Mouse (Mus musculus): ENCODE measurements at regions not wholly inside any gene's neighbourhood (a gene's known extent, or its start where the extent isn't known, plus 50 kb on each side); places are given as distances from the start of the nearest gene placed in this dataset.

DNA sequence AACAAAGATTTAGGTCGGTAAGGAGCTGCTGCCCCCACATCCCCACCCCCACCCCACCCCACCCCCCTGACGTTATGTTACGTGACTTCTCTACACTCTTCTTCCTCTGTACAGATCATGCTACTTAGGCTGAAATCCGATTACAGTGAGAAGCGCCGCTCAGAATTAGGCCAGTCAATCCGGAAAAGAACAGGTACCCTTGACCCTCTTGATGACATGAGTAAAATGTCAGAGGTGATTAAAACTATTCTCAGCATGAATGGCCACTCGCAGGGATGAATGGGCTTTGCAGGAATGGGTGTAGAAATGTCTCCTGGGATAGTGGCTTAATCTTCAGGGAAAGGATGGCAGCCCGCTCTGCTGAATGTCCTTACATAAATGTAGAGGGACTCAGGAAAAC, 63.0 kb upstream of the Hk2 start:
- Histone ChIP-seq H3K27ac (ENCODE audit: insufficient read depth, low read length) (no peak overlapping the region), H3K4me3 (ENCODE audit: insufficient read depth, low read length) (no peak overlapping the region), H3K4me1 (ENCODE audit: control insufficient read depth, insufficient read depth, low read length) (no peaks in the 10 kb centered on the region)
- no peak for TF ChIP-seq CTCF (IDR thresholded peaks at IDR 0.05; ENCODE audit: borderline replicate concordance, insufficient read depth, low read length)
- no peak for TF ChIP-seq POLR2A (IDR thresholded peaks at IDR 0.05; ENCODE audit: low read depth, low read length)

DNA sequence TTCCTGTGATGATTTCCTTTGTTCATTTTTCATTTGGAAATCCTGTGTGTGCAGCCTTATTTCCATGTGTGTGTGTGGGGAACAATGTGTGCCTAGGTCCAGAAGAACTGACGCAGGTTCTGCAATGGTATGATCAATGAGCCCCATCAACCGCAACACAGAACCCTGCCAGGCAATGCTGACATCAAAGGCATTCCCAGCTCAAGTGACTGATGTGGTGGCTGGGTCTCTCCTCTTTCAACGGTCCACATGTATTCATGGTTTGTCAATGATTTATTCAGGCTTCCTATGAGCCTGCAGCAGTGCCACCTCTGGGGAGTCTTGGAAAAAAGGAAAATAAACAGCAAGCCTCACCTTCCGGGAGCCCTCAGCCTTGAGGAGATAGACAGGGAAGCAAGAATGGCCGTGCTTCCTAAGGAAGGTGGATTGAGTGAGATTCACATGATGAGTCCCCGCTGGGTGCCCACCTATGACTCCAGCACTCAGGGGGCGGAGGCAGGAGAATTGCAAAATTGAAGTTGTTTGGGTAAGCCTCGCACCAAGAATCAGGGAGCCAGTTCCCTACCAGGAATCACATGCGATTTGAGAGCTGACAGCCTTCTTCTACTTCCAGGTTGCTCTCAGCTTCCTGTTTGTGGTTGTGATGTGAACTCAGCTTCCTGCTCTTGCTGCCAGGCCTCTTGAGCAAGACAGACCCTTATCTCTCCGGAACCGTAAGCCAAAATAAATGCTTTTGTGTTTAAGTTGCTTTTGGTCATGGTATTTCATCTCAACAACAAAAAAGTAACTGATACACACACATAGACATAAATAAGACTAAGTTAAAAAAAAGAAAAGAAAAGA, 61.2 kb upstream of the Hk2 start:
- H3K27ac ChIP-seq (ENCODE audit: insufficient read depth, low read length), result no peak overlapping the region
- H3K4me1 ChIP-seq (ENCODE audit: control insufficient read depth, insufficient read depth, low read length), result no peaks in the 10 kb centered on the region
- H3K4me3 ChIP-seq (ENCODE audit: insufficient read depth, low read length), result no peak overlapping the region
- TF ChIP-seq POLR2A (IDR thresholded peaks at IDR 0.05; ENCODE audit: low read depth, low read length) (no peak), CTCF (IDR thresholded peaks at IDR 0.05; ENCODE audit: borderline replicate concordance, insufficient read depth, low read length) (no peak)

DNA sequence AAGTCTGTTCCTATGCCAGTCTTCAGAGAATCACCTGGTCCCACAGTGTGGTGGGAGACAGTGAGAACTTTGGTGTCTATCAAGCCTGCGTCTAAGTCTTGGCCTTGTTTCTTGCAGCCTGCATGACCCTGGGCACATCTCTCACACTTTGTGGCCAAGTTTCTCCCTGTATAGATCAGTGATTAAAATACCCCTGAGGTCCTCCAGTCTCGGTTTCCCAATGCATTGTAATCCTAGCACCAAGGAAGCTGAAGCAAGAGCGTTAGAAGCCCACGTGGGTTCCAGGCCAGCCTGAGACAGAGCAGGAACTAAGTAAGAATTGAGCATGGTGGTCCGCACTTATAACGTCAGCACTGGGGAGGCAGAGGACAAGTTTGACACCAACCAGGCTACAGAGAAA, 59.6 kb upstream of the Hk2 start:
- Histone ChIP-seq H3K4me1 (ENCODE audit: control insufficient read depth, insufficient read depth, low read length) (no peaks in the 10 kb centered on the region), H3K4me3 (ENCODE audit: insufficient read depth, low read length) (no peak overlapping the region), H3K27ac (ENCODE audit: insufficient read depth, low read length) (no peak overlapping the region)
- no peak for TF ChIP-seq POLR2A (IDR thresholded peaks at IDR 0.05; ENCODE audit: low read depth, low read length)
- TF ChIP-seq CTCF (IDR thresholded peaks at IDR 0.05; ENCODE audit: borderline replicate concordance, insufficient read depth, low read length), result no peak

DNA sequence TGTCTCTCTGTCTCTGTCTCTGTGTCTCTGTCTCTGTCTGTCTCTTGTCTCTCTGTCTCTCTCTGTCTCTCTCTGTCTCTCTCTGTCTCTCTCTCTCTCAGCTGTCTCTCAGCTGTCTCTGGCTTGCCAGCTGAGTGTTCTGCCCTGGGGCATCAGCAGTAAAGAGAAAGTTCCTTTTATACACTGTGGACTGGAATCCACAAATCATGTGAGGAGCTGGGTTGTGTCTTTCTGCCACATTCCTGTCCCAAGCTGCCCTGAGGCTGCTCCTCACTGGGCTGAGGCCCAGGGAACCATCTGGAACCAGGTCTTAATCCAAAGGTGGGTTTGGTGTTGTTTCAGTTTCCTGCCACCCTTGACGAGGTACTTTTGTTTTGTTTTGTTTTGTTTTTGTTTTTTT, 57.0 kb upstream of the Hk2 start:
- TF ChIP-seq POLR2A (IDR thresholded peaks at IDR 0.05; ENCODE audit: low read depth, low read length) (no peak), CTCF (IDR thresholded peaks at IDR 0.05; ENCODE audit: borderline replicate concordance, insufficient read depth, low read length) (no peak)
- Histone ChIP-seq H3K4me1 (ENCODE audit: control insufficient read depth, insufficient read depth, low read length) (no peaks in the 10 kb centered on the region), H3K27ac (ENCODE audit: insufficient read depth, low read length) (no peak overlapping the region), H3K4me3 (ENCODE audit: insufficient read depth, low read length) (no peak overlapping the region)

DNA sequence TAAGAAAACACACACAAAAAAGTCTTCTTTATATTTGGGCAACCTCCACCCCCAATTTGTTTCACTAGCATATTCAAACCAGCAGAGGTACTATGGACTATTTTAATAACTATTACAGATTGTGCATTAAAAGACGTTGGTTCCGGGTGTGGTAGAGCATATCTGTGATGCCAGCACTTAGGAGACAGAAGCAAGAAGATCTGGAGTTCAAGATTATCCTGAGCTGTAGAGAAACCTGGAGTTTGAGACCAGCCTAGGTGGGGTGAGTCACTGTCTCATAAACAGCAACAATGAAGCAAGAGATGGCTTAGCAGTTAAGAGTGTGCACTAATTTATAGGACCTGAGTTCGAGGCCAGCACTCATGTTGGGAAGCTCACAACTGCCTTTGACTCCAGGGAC, 50.4 kb upstream of the Hk2 start:
- no peak for TF ChIP-seq POLR2A (IDR thresholded peaks at IDR 0.05; ENCODE audit: low read depth, low read length)
- TF ChIP-seq CTCF (IDR thresholded peaks at IDR 0.05; ENCODE audit: borderline replicate concordance, insufficient read depth, low read length), result no peak
- Histone ChIP-seq H3K27ac (ENCODE audit: insufficient read depth, low read length) (no peak overlapping the region), H3K4me3 (ENCODE audit: insufficient read depth, low read length) (no peak overlapping the region)

DNA sequence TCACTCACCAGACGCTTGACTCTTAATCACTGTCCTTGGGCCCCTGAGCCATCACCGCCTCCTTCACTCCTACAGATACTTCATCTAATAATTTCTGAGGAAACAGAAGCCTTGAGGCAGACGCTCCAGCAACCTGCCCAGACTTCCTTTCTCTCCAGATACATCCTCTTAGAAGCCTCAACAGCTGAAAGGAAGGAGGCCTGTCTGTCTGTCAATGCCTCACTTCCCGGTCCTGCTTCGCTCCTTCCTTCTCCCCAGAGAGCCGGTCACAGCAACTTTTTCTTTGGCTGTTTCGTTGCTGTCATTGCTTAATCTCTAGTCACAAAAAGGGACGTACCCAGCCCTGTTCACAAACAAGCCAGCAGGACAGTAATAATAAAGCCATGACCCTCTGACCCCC, 50.0 kb upstream of the Hk2 start:
- no peak for TF ChIP-seq CTCF (IDR thresholded peaks at IDR 0.05; ENCODE audit: borderline replicate concordance, insufficient read depth, low read length)
- no peak for TF ChIP-seq POLR2A (IDR thresholded peaks at IDR 0.05; ENCODE audit: low read depth, low read length)
- Histone ChIP-seq H3K27ac (ENCODE audit: insufficient read depth, low read length) (no peak overlapping the region), H3K4me1 (ENCODE audit: control insufficient read depth, insufficient read depth, low read length) (no peaks in the 10 kb centered on the region), H3K4me3 (ENCODE audit: insufficient read depth, low read length) (no peak overlapping the region)

More for the DNA sequence above, 50.4 kb upstream of the Hk2 start:
- H3K4me1 ChIP-seq (ENCODE audit: control insufficient read depth, insufficient read depth, low read length), result no peaks in the 10 kb centered on the region

Data from embryonic fibroblast, embryonic 13.5 days (primary cell).